Mouse (Mus musculus): ENCODE results near the gene Slco1a6. TPM values are rescaled to one million over a fixed set of nuclear protein-coding genes. Genes with fewer than 3 reads are reported as not detected.
"Not testable (repeated sequence)": the region's sequence is repeated elsewhere in the genome, so short reads cannot be mapped to it uniquely, and the experiment has no call there.

Gene Slco1a6
- polyA plus RNA-seq, 1 experiment from 2014 or later = not detected

DNA sequence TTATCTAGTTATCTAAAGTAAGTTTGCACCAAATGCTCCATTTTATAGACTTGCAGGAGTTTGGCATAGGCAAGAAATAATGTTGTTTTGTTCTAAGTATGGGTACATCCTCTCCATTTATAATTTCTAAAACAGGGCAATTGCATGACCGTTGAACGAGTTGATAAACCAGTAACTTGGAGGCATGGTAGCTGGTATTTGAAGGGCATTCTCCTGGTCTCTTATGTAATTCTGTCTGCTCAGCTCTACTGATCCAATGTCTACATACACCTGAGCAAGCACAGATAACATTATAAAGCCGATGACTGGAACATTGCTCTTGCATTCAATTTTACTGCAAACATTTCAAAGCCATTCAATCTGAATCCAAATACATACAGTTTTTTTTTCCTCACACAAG lies 20.9 kb downstream of the Slco1a6 start:
- Histone ChIP-seq H3K4me3 (ENCODE audit: low read depth, low read length) (no peak overlapping the region), H3K9ac (ENCODE audit: low read depth, low read length) (no peak overlapping the region), H3K27me3 (ENCODE audit: control insufficient read depth, insufficient read depth, low read depth, low read length) (no peaks in the 10 kb centered on the region), H3K27ac (ENCODE audit: low read length) (no peak overlapping the region), H3K4me1 (ENCODE audit: control insufficient read depth, low read depth, low read length) (no peaks in the 10 kb centered on the region), H3K9me3 (replicated peaks; ENCODE audit: control insufficient read depth, low read length) (no peaks in the 10 kb centered on the region), H3K4me2 (ENCODE audit: low read depth, low read length) (no peak overlapping the region), H3K36me3 (ENCODE audit: control insufficient read depth, insufficient read depth) (no peaks in the 10 kb centered on the region)
- 79% methylated on average over 3 of the region's 3 CpGs for WGBS (ENCODE audit: insufficient replicate concordance)
- ATAC-seq (ENCODE audit: low read depth) = no peak

DNA sequence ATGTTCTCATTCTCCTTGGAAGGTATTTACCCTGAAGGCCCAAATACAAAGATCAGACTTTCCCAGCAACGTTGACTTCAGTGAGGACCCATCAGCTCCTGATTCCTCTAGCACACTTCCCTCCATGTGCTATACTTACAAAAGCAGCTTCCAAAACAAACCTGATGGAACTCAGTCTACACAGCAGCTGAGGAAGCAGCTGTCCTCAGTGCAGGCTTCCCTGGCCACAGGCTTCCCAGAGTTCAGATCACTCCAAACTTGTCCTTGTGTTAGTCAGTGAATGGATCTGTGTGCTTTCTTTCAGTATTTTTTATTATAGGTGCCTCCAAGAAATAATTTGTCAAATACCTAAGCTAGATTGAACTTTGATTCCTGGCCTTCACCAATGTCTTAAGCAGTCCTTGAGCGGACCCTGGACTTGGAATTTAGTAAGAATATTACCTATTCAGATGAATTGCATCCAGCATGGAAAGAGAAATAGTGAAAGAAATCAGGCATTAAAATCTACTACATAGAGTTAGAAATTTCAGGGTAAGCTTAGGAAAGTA lies 22.4 kb downstream of the Slco1a6 start:
- Histone ChIP-seq H3K9me3 (replicated peaks; ENCODE audit: control insufficient read depth, low read length) (no peaks in the 10 kb centered on the region), H3K27ac (ENCODE audit: low read length) (no peak overlapping the region), H3K9ac (ENCODE audit: low read depth, low read length) (no peak overlapping the region), H3K4me1 (ENCODE audit: control insufficient read depth, low read depth, low read length) (no peaks in the 10 kb centered on the region), H3K4me2 (ENCODE audit: low read depth, low read length) (no peak overlapping the region), H3K27me3 (ENCODE audit: control insufficient read depth, insufficient read depth, low read depth, low read length) (no peaks in the 10 kb centered on the region), H3K4me3 (ENCODE audit: low read depth, low read length) (no peak overlapping the region), H3K36me3 (ENCODE audit: control insufficient read depth, insufficient read depth) (no peaks in the 10 kb centered on the region)
- no peak for ATAC-seq (ENCODE audit: low read depth)
- WGBS (ENCODE audit: insufficient replicate concordance) = 48% methylated on average over 2 of the region's 2 CpGs

DNA sequence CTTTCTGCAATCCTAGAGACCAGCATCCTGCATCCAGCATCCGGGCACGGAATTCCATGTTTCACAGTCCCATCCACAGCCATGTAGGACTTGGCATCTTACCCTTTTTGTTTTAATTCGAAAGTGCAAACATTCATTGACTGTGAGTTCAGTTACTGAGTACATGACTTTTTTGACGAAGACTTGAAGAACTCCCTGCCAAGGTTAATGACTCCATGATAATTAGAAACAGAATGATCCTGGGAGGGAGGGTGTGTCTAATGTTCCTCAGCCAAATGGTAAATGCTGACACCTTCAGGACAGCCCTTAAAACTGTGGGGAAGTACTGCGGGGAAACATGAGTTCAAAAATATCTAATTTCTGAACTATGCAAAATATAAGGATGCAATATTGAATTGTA lies 44.9 kb downstream of the Slco1a6 start:
- Histone ChIP-seq H3K27me3 (ENCODE audit: control insufficient read depth, insufficient read depth, low read depth, low read length) (no peaks in the 10 kb centered on the region), H3K9me3 (replicated peaks; ENCODE audit: control insufficient read depth, low read length) (no peaks in the 10 kb centered on the region), H3K4me3 (ENCODE audit: low read depth, low read length) (no peak overlapping the region), H3K9ac (ENCODE audit: low read depth, low read length) (no peak overlapping the region), H3K4me1 (ENCODE audit: control insufficient read depth, low read depth, low read length) (no peaks in the 10 kb centered on the region), H3K27ac (ENCODE audit: low read length) (no peak overlapping the region), H3K36me3 (ENCODE audit: control insufficient read depth, insufficient read depth) (no peaks in the 10 kb centered on the region), H3K4me2 (ENCODE audit: low read depth, low read length) (no peak overlapping the region)
- WGBS (ENCODE audit: insufficient replicate concordance) = 56% methylated on average over 5 of the region's 5 CpGs
- ATAC-seq (ENCODE audit: low read depth) = no peak

DNA sequence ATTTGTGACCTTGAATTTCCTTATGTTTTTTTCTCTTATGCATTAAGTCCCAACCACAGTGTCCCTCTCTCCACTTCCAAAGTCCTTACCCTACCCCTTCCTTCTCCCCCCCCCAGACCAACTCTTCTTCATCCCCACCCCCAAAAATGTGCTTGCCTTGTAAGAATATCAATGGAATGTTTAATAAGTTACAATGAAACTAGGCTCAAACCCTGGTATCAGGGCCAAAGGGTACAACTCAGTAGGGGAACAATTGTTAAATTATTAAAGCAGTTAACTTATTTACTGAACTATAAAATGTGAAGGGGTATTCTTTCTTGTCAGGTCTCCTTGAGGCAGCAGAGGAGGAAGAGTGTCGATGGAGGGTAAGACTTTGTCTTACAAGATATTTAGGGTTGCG lies 47.1 kb downstream of the Slco1a6 start:
- H3K36me3 ChIP-seq (ENCODE audit: control insufficient read depth, insufficient read depth) = no peaks in the 10 kb centered on the region
- 66% methylated on average over 2 of the region's 2 CpGs for WGBS (ENCODE audit: insufficient replicate concordance)
- no peak overlapping the region for H3K4me3 ChIP-seq (ENCODE audit: low read depth, low read length)
- H3K27me3 ChIP-seq (ENCODE audit: control insufficient read depth, insufficient read depth, low read depth, low read length) = no peaks in the 10 kb centered on the region
- H3K9me3 ChIP-seq (replicated peaks; ENCODE audit: control insufficient read depth, low read length) = no peaks in the 10 kb centered on the region
- no peaks in the 10 kb centered on the region for H3K4me1 ChIP-seq (ENCODE audit: control insufficient read depth, low read depth, low read length)
- no peak overlapping the region for H3K9ac ChIP-seq (ENCODE audit: low read depth, low read length)
- no peak overlapping the region for H3K4me2 ChIP-seq (ENCODE audit: low read depth, low read length)
- no peak overlapping the region for H3K27ac ChIP-seq (ENCODE audit: low read length)
- no peak for ATAC-seq (ENCODE audit: low read depth)

DNA sequence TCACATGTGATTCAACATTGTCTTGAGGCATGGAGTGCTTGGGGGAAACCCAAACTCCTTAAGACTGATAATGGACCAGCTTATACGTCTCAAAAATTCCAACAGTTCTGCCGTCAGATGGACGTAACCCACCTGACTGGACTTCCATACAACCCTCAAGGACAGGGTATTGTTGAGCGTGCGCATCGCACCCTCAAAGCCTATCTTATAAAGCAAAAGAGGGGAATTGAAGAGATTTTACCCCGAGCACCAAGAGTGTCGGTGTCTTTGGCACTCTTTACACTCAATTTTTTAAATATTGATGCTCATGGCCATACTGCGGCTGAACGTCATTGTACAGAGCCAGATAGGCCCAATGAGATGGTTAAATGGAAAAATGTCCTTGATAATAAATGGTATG lies 54.2 kb downstream of the Slco1a6 start:
- H3K9me3 ChIP-seq (replicated peaks; ENCODE audit: control insufficient read depth, low read length); H3K4me2 ChIP-seq (ENCODE audit: low read depth, low read length); H3K36me3 ChIP-seq (ENCODE audit: control insufficient read depth, insufficient read depth); H3K9ac ChIP-seq (ENCODE audit: low read depth, low read length); H3K4me3 ChIP-seq (ENCODE audit: low read depth, low read length); H3K4me1 ChIP-seq (ENCODE audit: control insufficient read depth, low read depth, low read length); H3K27ac ChIP-seq (ENCODE audit: low read length); H3K27me3 ChIP-seq (ENCODE audit: control insufficient read depth, insufficient read depth, low read depth, low read length); ATAC-seq (ENCODE audit: low read depth): not testable (repeated sequence)
- 90% methylated on average over 2 of the region's 10 CpGs for WGBS (ENCODE audit: insufficient replicate concordance)

DNA sequence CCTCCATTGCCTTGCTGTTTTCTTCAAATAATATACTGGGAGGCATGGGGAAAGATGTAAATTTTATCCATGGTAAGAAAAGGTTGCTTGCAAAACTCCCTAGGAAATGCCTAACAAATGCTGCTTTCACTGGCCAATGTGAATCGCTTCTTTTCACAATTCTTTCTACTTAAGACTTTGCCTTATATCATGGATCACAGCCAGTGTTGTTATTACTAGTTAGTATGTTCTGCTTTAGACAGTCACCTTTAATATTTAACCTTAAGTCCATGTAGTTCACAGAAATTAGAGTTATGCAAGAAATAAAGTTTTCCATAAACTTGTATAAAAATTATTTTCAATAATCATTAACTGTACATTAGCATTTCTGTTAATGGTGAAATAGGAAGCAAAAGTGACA lies 60.0 kb downstream of the Slco1a6 start:
- no peaks in the 10 kb centered on the region for H3K27me3 ChIP-seq (ENCODE audit: control insufficient read depth, insufficient read depth, low read depth, low read length)
- no peak overlapping the region for H3K4me3 ChIP-seq (ENCODE audit: low read depth, low read length)
- ATAC-seq (ENCODE audit: low read depth) = no peak
- H3K36me3 ChIP-seq (ENCODE audit: control insufficient read depth, insufficient read depth) = no peaks in the 10 kb centered on the region
- no peaks in the 10 kb centered on the region for H3K9me3 ChIP-seq (replicated peaks; ENCODE audit: control insufficient read depth, low read length)
- no peaks in the 10 kb centered on the region for H3K4me1 ChIP-seq (ENCODE audit: control insufficient read depth, low read depth, low read length)
- no peak overlapping the region for H3K4me2 ChIP-seq (ENCODE audit: low read depth, low read length)
- H3K27ac ChIP-seq (ENCODE audit: low read length) = no peak overlapping the region
- WGBS (ENCODE audit: insufficient replicate concordance) = 64% methylated on average over 1 of the region's 1 CpGs
- H3K9ac ChIP-seq (ENCODE audit: low read depth, low read length) = no peak overlapping the region

DNA sequence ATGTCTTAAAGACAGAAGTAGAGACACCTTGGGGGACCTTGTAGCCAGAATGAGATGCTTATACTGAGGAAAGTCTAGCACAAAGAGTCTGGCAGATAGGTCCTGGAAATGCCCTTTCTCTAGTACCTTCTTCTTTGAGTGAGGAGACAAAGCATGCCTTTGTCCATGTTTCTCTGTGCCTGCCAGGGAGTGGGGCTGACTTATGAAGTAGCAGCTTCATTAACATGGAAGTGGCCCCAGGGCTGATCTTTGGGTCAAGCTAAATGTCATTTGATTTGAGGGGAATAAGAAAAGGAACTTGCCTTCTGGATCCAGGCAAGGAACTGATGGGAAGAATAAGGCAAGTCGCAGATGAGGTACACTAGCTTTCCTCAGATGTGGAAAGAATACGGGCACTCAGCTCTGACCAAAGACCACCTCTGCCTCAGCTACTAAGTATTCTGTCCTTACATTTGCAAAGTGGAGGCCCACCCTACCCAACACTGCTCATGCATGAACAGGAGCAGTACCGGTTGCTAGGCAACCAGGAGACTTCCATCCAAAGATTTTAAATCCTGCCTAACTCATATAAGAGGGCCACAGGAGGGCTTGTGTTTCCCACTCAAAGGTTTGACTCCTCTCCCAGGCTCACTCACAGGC lies 96.5 kb downstream of the Slco1a6 start:
- no peak overlapping the region for H3K27ac ChIP-seq (ENCODE audit: low read length)
- H3K9ac ChIP-seq (ENCODE audit: low read depth, low read length) = no peak overlapping the region
- no peaks in the 10 kb centered on the region for H3K4me1 ChIP-seq (ENCODE audit: control insufficient read depth, low read depth, low read length)
- H3K27me3 ChIP-seq (ENCODE audit: control insufficient read depth, insufficient read depth, low read depth, low read length) = no peaks in the 10 kb centered on the region
- H3K36me3 ChIP-seq (ENCODE audit: control insufficient read depth, insufficient read depth) = no peaks in the 10 kb centered on the region
- ATAC-seq (ENCODE audit: low read depth) = no peak
- no peaks in the 10 kb centered on the region for H3K9me3 ChIP-seq (replicated peaks; ENCODE audit: control insufficient read depth, low read length)
- no peak overlapping the region for H3K4me2 ChIP-seq (ENCODE audit: low read depth, low read length)
- WGBS (ENCODE audit: insufficient replicate concordance) = 61% methylated on average over 3 of the region's 3 CpGs
- no peak overlapping the region for H3K4me3 ChIP-seq (ENCODE audit: low read depth, low read length)

DNA sequence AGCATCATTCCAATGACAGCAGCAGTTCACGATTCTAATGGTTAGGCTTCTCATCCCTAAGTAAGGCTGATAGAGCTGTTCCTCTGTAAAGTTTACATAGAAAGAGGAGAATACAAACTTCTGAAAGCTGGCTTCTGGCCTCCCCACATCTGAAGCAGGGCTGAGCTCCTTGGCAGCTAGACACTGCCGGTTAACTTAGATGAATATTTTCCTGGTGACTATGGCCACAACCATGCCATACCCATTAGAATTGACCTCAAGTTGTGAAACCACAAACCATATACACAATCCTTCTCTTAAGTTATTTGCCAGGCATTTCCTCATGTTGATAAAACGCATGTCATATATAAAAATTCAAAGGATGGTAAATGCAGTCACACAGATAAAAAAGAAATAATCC lies 117.2 kb downstream of the Slco1a6 start:
- WGBS (ENCODE audit: insufficient replicate concordance) = 62% methylated on average over 3 of the region's 3 CpGs
- H3K9ac ChIP-seq (ENCODE audit: low read depth, low read length) = no peak overlapping the region
- H3K36me3 ChIP-seq (ENCODE audit: control insufficient read depth, insufficient read depth) = no peaks in the 10 kb centered on the region
- no peak overlapping the region for H3K4me3 ChIP-seq (ENCODE audit: low read depth, low read length)
- no peak overlapping the region for H3K27ac ChIP-seq (ENCODE audit: low read length)
- H3K27me3 ChIP-seq (ENCODE audit: control insufficient read depth, insufficient read depth, low read depth, low read length) = no peaks in the 10 kb centered on the region
- H3K4me2 ChIP-seq (ENCODE audit: low read depth, low read length) = no peak overlapping the region
- no peaks in the 10 kb centered on the region for H3K4me1 ChIP-seq (ENCODE audit: control insufficient read depth, low read depth, low read length)
- H3K9me3 ChIP-seq (replicated peaks; ENCODE audit: control insufficient read depth, low read length) = no peaks in the 10 kb centered on the region
- no peak for ATAC-seq (ENCODE audit: low read depth)

DNA sequence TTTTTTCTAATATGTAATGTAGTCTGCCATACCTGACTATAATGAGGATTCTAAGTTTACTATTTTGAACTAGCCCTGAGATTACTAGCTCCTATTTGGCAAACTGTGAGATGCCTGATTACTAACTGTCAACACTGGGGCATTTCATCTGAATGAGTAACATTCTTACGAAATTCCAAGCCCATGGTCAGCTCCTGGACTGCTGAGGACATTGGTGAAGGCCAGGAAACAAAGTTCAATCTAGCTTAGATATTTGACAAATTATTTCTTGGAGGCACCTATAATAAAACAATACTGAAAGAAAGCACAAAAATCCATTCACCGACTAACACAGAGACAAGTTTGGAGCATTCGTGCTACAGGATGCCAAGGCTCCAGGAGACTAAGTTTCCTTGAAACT lies 150.0 kb downstream of the Slco1a6 start:
- H3K9ac ChIP-seq (ENCODE audit: low read depth, low read length); H3K9me3 ChIP-seq (replicated peaks; ENCODE audit: control insufficient read depth, low read length); H3K27me3 ChIP-seq (ENCODE audit: control insufficient read depth, insufficient read depth, low read depth, low read length); H3K36me3 ChIP-seq (ENCODE audit: control insufficient read depth, insufficient read depth); H3K4me1 ChIP-seq (ENCODE audit: control insufficient read depth, low read depth, low read length); H3K27ac ChIP-seq (ENCODE audit: low read length); H3K4me2 ChIP-seq (ENCODE audit: low read depth, low read length); ATAC-seq (ENCODE audit: low read depth); H3K4me3 ChIP-seq (ENCODE audit: low read depth, low read length): not testable (repeated sequence)
- 51% methylated on average over 3 of the region's 3 CpGs for WGBS (ENCODE audit: insufficient replicate concordance)

Measured in liver, embryonic 16.5 days (tissue).